Comparison of ENCODE assay signal across 11 mouse cellular contexts in genomic region chr2:27415060-27415783, GRCm38 (mm10). TPM values are rescaled to one million over a fixed set of nuclear protein-coding genes. Genes with fewer than 3 reads are reported as not detected.
DNase-seq lines count a peak whose midpoint lies in the region; ATAC-seq and TF ChIP-seq lines count a peak whose summit lies in the region.
"Had no signal": no experiment of that assay in that cellular context is flagged by ENCODE, and none has a peak within 500 bp of the region (broad histone marks: within the 10 kb centered on the region; RNA-seq: fewer than 3 reads in every experiment).

No protein-coding gene starts in this region.

- ATAC-seq in liver, postnatal 0 days: no peak
- no peak for ATAC-seq in liver, embryonic 12.5 days
- no peak for ATAC-seq in midbrain, embryonic 12.5 days (ENCODE audit: low FRiP score, low read depth)

- intact Hi-C loops in left cerebral cortex, postnatal 25 days (cut with DNase I): no loop called here

- 0 out of 2 replicates have a peak overlapping the region, but pooled peaks have one; percentile 16 for H3K9ac ChIP-seq in liver, postnatal 0 days (replicated peaks)
- H3K9ac ChIP-seq in liver, embryonic 12.5 days: no peak overlapping the region
- 0 out of 2 replicates have a peak overlapping the region, but pooled peaks have one; percentile 39 for H3K9ac ChIP-seq in midbrain, embryonic 12.5 days (replicated peaks)

- no peaks in the 10 kb centered on the region for H3K36me3 ChIP-seq in liver, postnatal 0 days (replicated peaks; ENCODE audit: insufficient read depth, low read length)
- H3K36me3 ChIP-seq in liver, embryonic 12.5 days: no peaks in the 10 kb centered on the region
- peaks cover under 1% of the 10 kb centered on the region; the same call in 1 of the 2 replicates for H3K36me3 ChIP-seq in embryonic facial prominence, embryonic 10.5 days (replicated peaks)
- H3K36me3 ChIP-seq in midbrain, embryonic 12.5 days: no peaks in the 10 kb centered on the region

- H3K9me3 ChIP-seq in liver, postnatal 0 days (ENCODE audit: low read length): no peaks in the 10 kb centered on the region
- no peaks in the 10 kb centered on the region for H3K9me3 ChIP-seq in liver, embryonic 12.5 days (replicated peaks)
- no peaks in the 10 kb centered on the region for H3K9me3 ChIP-seq in embryonic facial prominence, embryonic 10.5 days
- no peaks in the 10 kb centered on the region for H3K9me3 ChIP-seq in midbrain, embryonic 12.5 days

- DNase-seq in liver, postnatal 0 days: no peak
- peak; percentile 50 for DNase-seq in A20 (ENCODE audit: low read depth, low spot score)
- no peak for DNase-seq in embryonic facial prominence, embryonic 10.5 days (ENCODE audit: low spot score)
- DNase-seq in layer of hippocampus, adult 18-20 months (ENCODE audit: low spot score in 2 of 2): no peak
- no peak for DNase-seq in right cerebral cortex, adult 18-20 months
- no peak for DNase-seq in left cerebral cortex, postnatal 25 days (ENCODE audit: low spot score in 2 of 2)
- DNase-seq: adrenal gland, postnatal 14 days; cerebellum, adult 9-10 months; kidney, postnatal 4 days had no signal

- H3K4me1 ChIP-seq in liver, postnatal 0 days (ENCODE audit: insufficient read depth): peaks cover 84% of the 10 kb centered on the region
- peaks cover 95% of the 10 kb centered on the region for H3K4me1 ChIP-seq in liver, embryonic 12.5 days
- H3K4me1 ChIP-seq in embryonic facial prominence, embryonic 10.5 days: peaks cover 98% of the 10 kb centered on the region
- peaks cover 92% of the 10 kb centered on the region for H3K4me1 ChIP-seq in midbrain, embryonic 12.5 days

- 42% methylated on average over 11 of the region's 11 CpGs for WGBS in liver, postnatal 0 days (ENCODE audit: insufficient replicate concordance)
- WGBS in liver, embryonic 12.5 days (ENCODE audit: insufficient replicate concordance): 51% methylated on average over 11 of the region's 11 CpGs
- WGBS in embryonic facial prominence, embryonic 10.5 days: 66% methylated on average over 11 of the region's 11 CpGs
- WGBS in midbrain, embryonic 12.5 days: 64% methylated on average over 11 of the region's 11 CpGs

- H3K4me3 ChIP-seq in liver, postnatal 0 days (ENCODE audit: low read depth, low read length): no peak overlapping the region
- no peak overlapping the region for H3K4me3 ChIP-seq in liver, embryonic 12.5 days
- H3K4me3 ChIP-seq in embryonic facial prominence, embryonic 10.5 days: no peak overlapping the region
- no peak overlapping the region for H3K4me3 ChIP-seq in midbrain, embryonic 12.5 days

- TF ChIP-seq EP300 in liver, postnatal 0 days (IDR thresholded peaks at IDR 0.05; ENCODE audit: low read depth): no peak

- H3K27me3 ChIP-seq in liver, postnatal 0 days (ENCODE audit: insufficient read depth, low read length): no peaks in the 10 kb centered on the region
- H3K27me3 ChIP-seq in liver, embryonic 12.5 days (replicated peaks): no peaks in the 10 kb centered on the region
- no peaks in the 10 kb centered on the region for H3K27me3 ChIP-seq in embryonic facial prominence, embryonic 10.5 days (replicated peaks; ENCODE audit: low read depth, poor library complexity, severe bottlenecking)
- H3K27me3 ChIP-seq in midbrain, embryonic 12.5 days: no peaks in the 10 kb centered on the region

- TF ChIP-seq CTCF in liver, postnatal 0 days (IDR thresholded peaks at IDR 0.05; ENCODE audit: low read depth): no peak

- H3K4me2 ChIP-seq in liver, postnatal 0 days (ENCODE audit: low read depth, low read length): 0 out of 2 replicates have a peak overlapping the region, but pooled peaks have one; percentile 3
- H3K4me2 ChIP-seq in liver, embryonic 12.5 days: no peak overlapping the region
- peak overlapping the region; percentile 37 for H3K4me2 ChIP-seq in midbrain, embryonic 12.5 days (replicated peaks)

- peak overlapping the region; percentile 55; the same call in 1 of the 2 replicates for H3K27ac ChIP-seq in liver, postnatal 0 days (ENCODE audit: low read depth)
- no peak overlapping the region for H3K27ac ChIP-seq in liver, embryonic 12.5 days
- peak overlapping the region; percentile 70; the same call in 1 of the 2 replicates for H3K27ac ChIP-seq in embryonic facial prominence, embryonic 10.5 days (replicated peaks)
- peak overlapping the region; percentile 86 for H3K27ac ChIP-seq in midbrain, embryonic 12.5 days (replicated peaks)

RNA-seq across cellular contexts. Expression of gene Vav2, which starts 11.6 kb away (rescaled TPM):
- 5.4 and 6.3 TPM in 2 replicates for polyA plus RNA-seq in liver, postnatal 0 days (2015; fragmentation: Nextera tagmentation; extraction: Ambion mirVana)
- 5.0 and 5.8 TPM in 2 replicates for polyA plus RNA-seq in liver, embryonic 12.5 days (2016; fragmentation: Nextera tagmentation; extraction: Ambion mirVana)
- 10.3 and 11.3 TPM in 2 replicates for polyA plus RNA-seq in embryonic facial prominence, embryonic 10.5 days (2016; fragmentation: Nextera tagmentation; extraction: Ambion mirVana)
- polyA plus RNA-seq in midbrain, embryonic 12.5 days (2016; fragmentation: Nextera tagmentation; extraction: Ambion mirVana): 24.1 and 27.6 TPM in 2 replicates
- 1 to 10 TPM; 7.8 to 9.2 TPM for total RNA-seq in layer of hippocampus, adult 18-20 months (2021)
- total RNA-seq in left cerebral cortex, postnatal 25 days (2021): 10 to 100 TPM; 11.0 to 11.8 TPM

RNA-seq across cellular contexts. Expression of gene Brd3os, which starts 26.9 kb away (rescaled TPM):
- polyA plus RNA-seq in liver, postnatal 0 days (2015; fragmentation: Nextera tagmentation; extraction: Ambion mirVana): 0.25 and 0.35 TPM in 2 replicates
- polyA plus RNA-seq in liver, embryonic 12.5 days (2016; fragmentation: Nextera tagmentation; extraction: Ambion mirVana): 1.3 and 1.4 TPM in 2 replicates
- polyA plus RNA-seq in embryonic facial prominence, embryonic 10.5 days (2016; fragmentation: Nextera tagmentation; extraction: Ambion mirVana): 8.8 and 8.9 TPM in 2 replicates
- 16.7 and 17.3 TPM in 2 replicates for polyA plus RNA-seq in midbrain, embryonic 12.5 days (2016; fragmentation: Nextera tagmentation; extraction: Ambion mirVana)
- 10 to 100 TPM; 21.6 to 24.3 TPM for total RNA-seq in layer of hippocampus, adult 18-20 months (2021)
- 10 to 100 TPM; 29.6 to 33.2 TPM for total RNA-seq in left cerebral cortex, postnatal 25 days (2021)
